Mouse (Mus musculus) sigmoid colon, adult 10 weeks (tissue): ENCODE measurements around the gene Tpm4. TPM values are rescaled to one million over a fixed set of nuclear protein-coding genes. Genes with fewer than 3 reads are reported as not detected.

Source experiments
- polyA plus RNA-seq: library from polyadenylated mRNA; stranded (reverse); fragments of 350-450 nt; fragmentation: Illumina TruSeq; extraction: RNeasy Lipid Tissue Mini Kit (QIAGEN cat#74804); gene quantifications from one replicate; pipeline ENCODE4 v1.2.3, GENCODE M21; 2014; ENCODE audit warnings: low read depth, low replicate concordance

The Tpm4 gene
- polyA plus RNA-seq = 453 TPM

DNA sequence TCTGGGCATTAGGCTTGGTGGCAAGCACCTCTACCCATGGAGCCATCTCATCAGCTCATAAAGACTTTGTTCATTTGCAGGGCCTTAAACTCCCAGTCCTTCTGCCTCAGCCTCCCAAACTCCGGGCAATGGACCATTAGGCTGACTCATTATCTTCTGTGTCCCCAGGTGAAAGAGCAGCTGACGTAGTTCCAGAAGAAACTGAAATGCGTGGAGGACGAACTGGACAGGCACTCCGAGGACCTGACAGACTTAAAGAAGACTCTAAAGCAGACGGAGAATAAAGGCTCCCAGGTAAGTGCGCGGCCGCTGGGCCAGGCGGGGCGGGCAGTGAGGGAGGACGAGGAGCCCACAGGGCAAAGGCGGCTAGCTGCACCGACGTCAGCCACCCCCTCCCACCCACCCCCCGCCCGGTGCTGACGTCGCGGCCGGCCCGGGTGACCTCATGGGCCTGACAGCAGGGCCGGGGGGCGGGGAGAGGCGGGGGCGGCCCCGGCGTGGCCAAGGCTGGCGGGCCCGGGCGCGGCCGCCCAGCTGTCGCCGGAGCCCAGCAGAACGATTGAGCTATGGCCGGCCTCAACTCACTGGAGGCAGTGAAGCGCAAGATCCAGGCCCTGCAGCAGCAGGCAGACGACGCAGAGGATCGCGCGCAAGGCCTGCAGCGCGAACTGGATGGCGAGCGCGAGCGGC is at the start of gene Tpm4:
Gene Tpm4 (plus strand): TSS at position 220 of the 690 bp plus-strand sequence.

DNA sequence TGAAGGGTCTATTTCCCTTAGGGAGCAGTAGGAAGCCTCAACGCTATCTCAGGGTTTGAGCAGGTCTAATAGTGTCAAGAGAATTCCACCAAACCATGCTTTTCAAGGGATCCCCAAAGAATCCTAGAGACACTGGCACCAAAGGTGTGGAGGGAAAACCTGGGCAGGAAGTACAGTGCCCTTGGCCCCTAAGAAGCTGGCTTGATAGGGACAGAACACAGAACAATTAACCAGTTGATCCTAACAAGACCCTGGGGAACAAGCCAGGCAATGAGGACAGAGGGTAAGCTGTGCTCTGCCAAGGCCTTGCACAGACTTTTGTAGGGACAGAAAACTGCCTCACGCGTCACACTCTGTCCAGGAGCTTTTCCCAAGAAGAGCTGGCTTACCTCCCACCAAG is 28.0 kb upstream of the Tpm4 start, which contains the start of gene Olfr374:
Gene Olfr374 (plus strand): TSS at position 301 of the 400 bp plus-strand sequence.

DNA sequence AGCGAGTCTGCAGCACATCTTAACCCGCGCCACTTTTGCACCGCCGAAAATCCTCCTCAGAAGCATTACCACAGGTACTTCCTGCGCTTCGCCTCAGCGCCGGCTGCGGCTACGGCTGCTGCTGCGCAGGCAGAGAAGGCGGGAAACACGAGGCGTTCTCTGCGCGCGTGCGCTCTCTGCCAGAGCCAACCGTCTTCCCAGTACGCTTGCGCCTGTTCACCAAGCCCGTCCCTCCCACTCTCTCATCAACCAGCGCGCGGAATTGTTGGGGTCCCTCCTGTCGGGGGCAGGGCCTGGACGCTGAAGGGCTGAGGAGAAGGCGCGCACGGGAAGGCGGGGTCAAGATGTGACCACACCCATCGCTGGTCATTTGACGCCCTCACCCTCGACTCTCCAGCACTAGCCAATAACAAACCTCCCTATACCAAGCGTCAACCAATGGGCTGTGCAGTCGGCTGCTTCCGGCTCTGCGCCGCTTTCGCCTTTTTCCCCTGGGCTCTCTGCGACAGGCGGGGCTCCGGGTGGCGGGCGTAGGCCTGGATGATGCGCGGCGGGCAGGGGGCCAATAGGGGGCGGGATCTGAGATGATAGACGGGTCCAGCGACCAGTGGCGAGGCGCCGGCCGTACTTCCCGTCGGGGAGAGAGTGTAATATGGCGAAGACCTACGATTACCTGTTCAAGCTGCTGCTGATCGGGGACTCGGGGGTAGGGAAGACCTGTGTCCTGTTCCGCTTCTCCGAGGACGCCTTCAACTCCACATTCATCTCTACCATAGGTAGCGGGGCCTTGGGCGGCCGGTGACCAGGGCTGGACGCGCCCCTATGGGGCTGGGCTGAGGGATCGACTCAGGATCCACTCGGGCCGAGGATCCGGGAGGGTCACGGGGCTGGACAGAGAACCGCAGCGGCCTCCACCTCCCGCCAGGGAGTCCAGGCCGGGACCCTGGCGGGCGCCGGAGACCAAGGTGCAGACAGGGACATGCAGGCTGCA is 26.2 kb downstream of the Tpm4 start, which contains the start of gene Rab8a:
Gene Rab8a (plus strand): TSS at position 494 of the 991 bp plus-strand sequence.

GRCm38 (mm10) chr8:72189417-72190214 is 54.8 kb downstream of the Tpm4 start, which contains the start of gene Hsh2d:
Gene Hsh2d (plus strand): TSS chr8:72189638.

Other genes starting within 250 kb of the Tpm4 start
- 8.5 TPM for gene Zfp882, start 226.4 kb upstream of the Tpm4 start, polyA plus RNA-seq
- 149 TPM for gene Zfp617, start 226.3 kb upstream of the Tpm4 start, polyA plus RNA-seq
- gene Zfp961, start 183.9 kb upstream of the Tpm4 start, polyA plus RNA-seq = 51.1 TPM
- not detected for gene Cyp4f18, start 125.3 kb upstream of the Tpm4 start, polyA plus RNA-seq
- not detected for gene Olfr372, start 93.8 kb upstream of the Tpm4 start, polyA plus RNA-seq
- not detected for gene Olfr373, start 51.8 kb upstream of the Tpm4 start, polyA plus RNA-seq
- not detected for gene Olfr374, start 27.9 kb upstream of the Tpm4 start, polyA plus RNA-seq
- 66.1 TPM for gene Rab8a, start 26.2 kb downstream of the Tpm4 start, polyA plus RNA-seq
- 2.0 TPM for gene Hsh2d, start 54.7 kb downstream of the Tpm4 start, polyA plus RNA-seq
- gene Cib3, start 77.9 kb downstream of the Tpm4 start, polyA plus RNA-seq = not detected
- gene Gm11034, start 78.7 kb downstream of the Tpm4 start, polyA plus RNA-seq = not detected
- gene Fam32a, start 84.8 kb downstream of the Tpm4 start, polyA plus RNA-seq = 73.2 TPM
- 3.1 TPM for gene Ap1m1, start 105.0 kb downstream of the Tpm4 start, polyA plus RNA-seq
- 1.3 TPM for gene Gm10282, start 170.3 kb downstream of the Tpm4 start, polyA plus RNA-seq
- 10.1 TPM for gene Klf2, start 184.1 kb downstream of the Tpm4 start, polyA plus RNA-seq